Mouse (Mus musculus) liver, adult 2 months (tissue): ENCODE measurements around the gene Lrrc4b.
A peak's percentile ranks its signal among the peaks of the same experiment; 100 is the strongest.

Source experiments
- CTCF ChIP-seq: fragments of 200-500 bp; IDR thresholded peaks from 2 replicates; pipeline ENCODE4 v1.5.1; 2011; ENCODE audit warnings: low read depth, low read length, control low read depth
- POLR2A ChIP-seq: fragments of 200-500 bp; IDR thresholded peaks from 2 replicates; pipeline ENCODE4 v1.6.1; 2011; ENCODE audit warnings: low read length, control low read depth; ENCODE audit not compliant: insufficient read depth; ENCODE audit errors: extremely low read depth

DNA sequence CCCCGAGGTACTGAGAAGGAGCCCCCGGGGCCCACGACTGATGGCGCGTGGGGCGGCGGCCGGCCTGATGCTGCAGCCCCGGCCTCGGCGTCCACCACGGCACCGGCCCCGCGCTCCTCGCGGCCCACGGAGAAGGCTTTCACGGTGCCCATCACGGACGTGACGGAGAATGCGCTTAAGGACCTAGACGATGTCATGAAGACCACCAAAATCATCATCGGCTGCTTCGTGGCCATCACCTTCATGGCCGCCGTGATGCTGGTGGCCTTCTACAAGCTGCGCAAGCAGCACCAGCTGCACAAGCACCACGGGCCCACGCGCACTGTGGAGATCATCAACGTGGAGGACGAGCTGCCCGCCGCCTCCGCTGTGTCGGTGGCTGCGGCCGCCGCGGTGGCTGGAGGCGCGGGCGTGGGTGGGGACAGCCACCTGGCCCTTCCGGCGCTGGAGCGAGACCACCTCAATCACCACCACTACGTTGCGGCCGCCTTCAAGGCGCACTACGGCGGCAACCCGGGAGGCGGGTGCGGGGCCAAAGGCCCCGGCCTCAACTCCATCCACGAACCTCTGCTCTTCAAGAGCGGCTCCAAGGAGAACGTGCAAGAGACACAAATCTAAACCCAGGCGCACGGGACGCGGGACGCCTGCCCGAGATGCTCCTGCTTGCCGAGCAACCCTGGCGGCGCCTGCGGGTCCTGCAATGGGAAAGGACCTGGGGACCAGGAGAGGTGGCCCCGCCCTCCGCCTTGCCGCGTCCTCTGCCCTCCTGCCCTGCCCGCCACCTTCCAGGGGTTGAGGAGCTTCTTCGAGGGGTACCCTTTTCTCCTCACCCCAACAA, 33.6 kb downstream of the Lrrc4b start:
- TF ChIP-seq POLR2A (no peak), CTCF (peak; percentile 33; the same call in 1 of the 2 replicates)
